Mouse (Mus musculus) adrenal gland, postnatal 36 days (tissue): Measurements from ENCODE around the gene Piezo1. TPM values are rescaled to one million over a fixed set of nuclear protein-coding genes. Genes with fewer than 3 reads are reported as not detected.

Source experiments
- DNase-seq, 2 experiments: peaks; one replicate each; pipeline ENCODE4 v3.0.0; 2021; ENCODE audit warnings: mixed read lengths in 1 of 2
- total RNA-seq, 2 experiments: library from RNA; stranded (reverse); gene quantifications; 2 replicates each; pipeline ENCODE4 v1.2.3; 2021

The Piezo1 gene
- total RNA-seq, 2 experiments from 2014 or later: 19.5 to 24.7 TPM

DNA sequence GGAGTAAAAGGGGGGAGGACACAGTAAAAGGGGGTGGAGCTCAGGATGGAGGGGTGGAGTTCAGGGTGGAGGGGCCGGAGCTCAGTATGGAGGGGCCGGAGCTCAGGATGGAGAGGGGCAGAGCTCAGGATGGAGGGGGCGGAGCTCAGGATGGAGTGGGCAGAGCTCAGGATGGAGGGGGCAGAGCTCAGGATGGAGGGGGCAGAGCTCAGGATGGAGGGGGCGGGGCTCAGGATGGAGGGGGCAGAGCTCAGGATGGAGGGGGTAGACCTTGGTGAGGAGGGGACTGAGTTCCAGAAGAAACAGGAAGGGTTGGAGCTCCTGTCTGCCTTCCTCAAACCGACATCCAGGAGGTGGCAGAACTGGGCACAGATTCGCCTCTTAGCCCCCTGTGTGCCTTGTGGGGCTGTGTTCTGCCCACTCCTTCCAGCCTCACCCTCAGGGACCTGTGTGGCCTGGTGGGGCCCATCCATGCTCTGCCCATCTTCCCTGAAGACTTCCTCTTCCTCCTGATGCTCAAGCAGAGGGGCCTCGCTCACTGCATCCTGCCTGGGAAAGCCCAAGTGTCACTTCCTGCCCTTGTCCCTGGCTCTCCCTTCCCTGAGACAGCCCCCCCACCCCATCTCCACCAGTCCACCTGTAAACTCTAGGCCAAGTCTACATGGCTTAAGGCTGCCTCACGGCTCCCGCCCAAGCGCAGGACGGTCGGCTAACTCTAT lies 54.0 kb downstream of the Piezo1 start:
- DNase-seq: peak; percentile 34 to 62

DNA sequence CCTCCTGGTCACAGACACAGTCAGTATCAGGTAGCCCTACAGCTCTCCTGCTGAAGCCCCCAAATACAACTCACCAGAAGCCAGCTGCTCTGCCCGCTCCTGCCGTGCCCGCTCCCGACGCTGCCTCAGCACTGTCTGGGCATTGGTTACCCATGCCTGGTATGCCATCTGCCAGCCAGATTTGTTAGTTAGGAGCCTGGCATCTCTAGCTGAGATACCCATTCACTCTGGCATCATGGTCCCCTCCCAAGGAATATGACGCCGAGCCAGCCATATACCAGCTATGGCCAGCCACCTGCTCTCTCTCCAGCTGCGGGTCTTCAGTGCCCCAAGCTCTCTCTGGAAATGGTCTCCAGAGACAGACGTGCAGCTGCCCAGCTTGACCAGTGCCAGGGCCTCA lies 62.7 kb downstream of the Piezo1 start:
- DNase-seq: no peak

DNA sequence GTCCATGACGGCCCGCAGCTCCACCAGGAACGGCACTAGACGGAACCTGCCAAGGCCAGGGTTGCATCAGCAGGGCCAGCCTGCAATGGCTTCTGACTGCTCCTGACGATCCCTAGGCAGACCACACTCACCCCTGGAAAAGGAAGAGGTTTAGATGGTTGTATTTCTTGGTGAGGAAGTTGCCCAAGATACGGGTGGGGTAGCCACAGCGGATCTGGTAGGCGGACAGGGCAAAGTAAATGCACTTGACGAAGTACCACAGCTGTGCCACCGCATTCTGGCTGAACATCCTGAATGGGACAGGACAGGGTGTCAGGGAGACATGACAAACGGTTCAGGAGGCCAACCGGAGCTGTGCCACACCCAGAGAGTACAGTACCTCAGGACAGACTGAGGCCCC lies 66.3 kb downstream of the Piezo1 start:
- no peak for DNase-seq

DNA sequence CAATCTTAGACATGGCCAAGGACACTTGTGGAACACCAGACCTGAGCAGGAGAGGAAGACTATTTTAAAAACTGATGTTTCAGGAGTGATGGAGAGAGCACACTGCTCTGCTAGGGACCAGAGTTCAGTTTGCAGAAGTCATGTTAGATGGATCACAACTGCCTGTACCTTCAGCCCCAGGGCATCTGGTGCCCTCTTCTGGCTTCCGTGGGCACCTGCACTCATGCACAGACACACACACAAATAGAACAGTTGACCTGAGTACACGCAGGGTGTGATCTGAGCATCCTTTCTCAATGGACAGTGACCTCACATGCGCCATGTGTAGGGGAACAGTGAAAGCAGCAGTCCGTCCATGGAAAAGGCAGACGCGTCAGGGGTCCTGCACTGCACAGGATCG lies 67.3 kb downstream of the Piezo1 start:
- no peak for DNase-seq

DNA sequence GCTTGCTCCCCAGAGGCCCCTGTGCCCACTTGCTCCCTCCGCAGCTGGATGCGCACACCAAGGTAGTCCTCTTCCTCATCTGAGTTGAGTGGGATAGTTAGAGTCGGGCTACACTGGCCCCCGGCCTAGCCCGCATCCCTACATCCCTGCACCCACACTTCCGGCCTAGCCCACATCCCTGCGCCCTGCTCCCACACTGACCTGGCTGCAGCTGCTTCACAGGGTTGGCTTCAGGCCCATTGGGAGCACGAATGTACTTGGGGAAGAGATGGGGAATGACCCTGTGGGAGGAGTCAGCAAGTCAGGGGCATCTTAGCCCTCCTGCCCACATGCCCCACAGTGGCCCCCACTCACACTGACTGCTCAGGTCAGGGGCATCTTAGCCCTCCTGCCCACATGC lies 68.7 kb downstream of the Piezo1 start:
- no peak for DNase-seq

DNA sequence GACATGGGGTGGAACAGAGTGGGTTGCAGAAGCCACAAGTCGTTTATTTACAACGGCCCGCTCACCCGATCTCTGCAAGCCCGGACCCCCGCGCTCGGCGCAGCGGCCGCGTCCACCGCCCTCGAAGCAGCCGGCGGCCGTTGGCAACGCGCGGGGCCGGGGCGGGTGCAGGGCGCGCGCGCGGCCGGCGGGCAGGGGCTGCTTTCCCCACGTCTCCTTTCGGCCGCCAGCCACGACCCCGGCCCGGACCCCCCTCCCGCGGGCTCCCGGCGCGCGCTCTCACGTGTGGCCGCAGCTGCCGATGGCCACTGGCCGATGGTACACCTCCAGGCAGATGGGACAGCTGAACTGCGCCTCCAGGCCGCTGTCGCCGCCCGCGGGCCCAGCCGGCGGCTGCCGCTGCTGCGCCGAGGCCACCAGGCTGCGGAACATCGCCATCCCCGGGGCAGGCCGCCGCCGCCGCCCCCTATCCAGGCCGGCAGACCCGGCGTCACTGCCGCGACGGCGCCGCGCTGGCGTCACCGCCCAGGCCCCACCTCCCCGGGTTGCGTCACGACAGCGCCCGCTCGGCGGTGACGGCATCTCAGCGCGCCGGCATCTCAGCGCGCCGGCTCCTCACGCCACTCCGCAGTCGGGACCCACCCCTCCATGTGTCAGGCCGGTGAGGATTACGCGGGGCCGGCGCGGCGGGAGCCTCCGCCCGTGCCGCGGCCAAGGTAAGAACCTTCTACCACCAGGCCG lies 75.4 kb downstream of the Piezo1 start, which contains the start of the genes Rnf166 and Ctu2:
Rnf166 (minus strand) TSS at position 485 of the 741 bp plus-strand sequence.
Ctu2 (plus strand) TSS at position 564 of the 741 bp plus-strand sequence.
- DNase-seq: peak; percentile 94 to 96

DNA sequence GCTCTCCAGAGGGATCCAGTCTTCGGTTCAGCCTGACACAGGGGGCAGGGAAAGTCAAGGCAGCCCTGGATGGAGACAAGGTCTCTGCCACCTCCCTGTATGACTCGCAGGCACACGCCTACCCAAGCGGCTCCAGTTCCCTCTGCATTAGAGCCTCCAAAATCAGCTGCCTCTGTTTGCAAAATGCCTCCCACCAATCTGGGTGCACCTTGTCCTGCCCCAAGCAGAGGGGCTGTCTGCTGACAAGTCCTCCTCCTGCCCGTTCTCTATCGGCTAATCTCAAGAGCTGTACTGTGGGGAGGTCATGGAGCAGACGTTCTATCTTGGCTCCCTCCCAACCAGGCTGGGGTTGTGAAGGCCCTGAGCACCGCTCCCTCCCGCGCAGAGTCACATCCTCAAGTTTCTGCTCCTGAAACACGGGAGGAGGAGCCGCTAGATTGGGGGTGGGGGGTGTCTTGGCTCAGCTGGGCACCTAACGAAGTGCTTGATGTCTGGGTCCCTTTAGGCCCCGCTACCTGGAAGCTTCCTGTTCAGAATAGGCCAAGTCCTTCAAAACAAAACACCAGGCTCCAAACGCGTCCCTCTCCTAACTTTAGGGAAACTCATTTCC lies 76.1 kb downstream of the Piezo1 start:
- peak; percentile 74 to 78 for DNase-seq

DNA sequence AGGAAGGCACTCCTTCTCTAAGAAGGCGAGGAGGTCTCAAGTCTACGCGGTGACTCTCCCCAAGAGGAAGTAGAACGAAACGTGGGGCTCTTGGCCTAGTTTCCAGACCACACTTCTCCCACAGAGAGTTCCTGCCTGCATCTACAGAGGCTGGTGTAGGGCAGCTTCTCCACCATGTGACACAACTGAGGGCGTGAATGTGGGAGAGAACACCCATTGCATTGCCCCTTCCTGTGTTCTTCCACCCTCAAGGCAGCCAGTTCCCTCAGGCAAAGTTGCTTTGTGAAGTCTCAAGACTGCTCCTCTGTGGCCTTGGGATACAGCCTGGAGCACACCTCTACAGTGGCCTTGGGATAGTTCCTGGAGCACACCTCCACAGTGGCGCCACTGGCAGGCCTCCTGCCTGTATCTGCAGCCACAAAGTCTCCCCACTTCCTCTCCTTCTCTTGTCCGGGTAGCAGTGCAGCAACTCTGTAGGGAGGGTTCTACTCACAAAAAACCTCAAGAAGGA lies 77.2 kb downstream of the Piezo1 start:
- DNase-seq: no peak

DNA sequence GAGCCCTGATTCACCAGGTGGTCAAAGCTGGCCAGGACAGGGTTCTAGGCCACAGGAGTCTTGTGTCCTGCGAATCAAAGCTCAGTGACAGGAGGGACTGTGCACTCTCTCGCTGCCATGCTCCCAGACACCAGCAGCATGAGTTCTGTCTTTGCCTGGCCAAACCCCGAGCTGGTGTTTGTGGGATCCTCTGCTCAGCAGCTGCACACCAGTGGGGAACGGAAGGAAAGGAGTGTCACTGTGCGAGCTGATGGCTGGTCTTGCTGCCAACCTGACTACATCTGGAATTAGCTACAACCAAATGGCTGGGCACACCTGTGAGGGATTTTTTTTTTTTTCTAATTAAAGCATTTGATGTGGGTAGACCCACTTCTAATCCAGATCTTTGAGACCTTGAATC lies 80.4 kb downstream of the Piezo1 start:
- no peak for DNase-seq

DNA sequence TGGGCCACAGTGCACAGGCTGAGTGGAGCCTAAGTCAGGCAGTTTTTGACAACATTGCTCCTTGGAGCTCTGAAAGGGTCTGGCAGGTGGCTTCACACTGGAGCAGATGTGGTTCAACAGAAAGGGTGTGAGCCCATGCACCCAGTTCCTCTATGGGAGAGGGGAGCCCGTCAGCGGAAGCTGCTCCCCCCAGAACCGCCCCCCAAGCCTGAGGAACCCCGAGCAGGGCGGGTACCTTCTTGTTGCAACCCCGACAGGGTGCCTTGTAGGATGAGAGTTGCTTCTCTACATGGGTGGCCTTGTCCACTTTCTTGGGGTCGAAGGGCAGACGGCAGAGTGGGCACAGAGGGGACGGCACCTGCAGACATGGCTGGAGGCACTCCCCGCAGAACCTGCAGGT lies 81.2 kb downstream of the Piezo1 start:
- no peak for DNase-seq

DNA sequence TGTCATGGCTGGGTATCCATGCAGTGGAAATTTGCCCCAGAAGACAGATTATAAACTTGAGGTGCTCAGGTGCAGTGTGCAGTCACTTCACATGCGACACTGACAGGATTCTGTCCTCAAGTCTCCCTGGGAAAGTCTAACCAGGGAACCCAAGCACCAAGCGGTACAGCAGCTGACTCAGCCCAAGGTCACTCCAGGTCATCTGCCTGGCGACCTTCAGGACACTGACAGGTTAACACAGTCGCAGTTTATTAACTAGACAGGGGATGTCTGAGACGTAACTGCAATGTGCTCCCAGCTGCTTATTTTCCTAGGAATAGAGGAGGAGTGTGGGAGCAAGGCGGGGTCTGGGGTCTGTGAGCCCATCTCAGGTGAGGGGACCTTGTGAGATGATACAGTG lies 81.7 kb downstream of the Piezo1 start:
- no peak for DNase-seq

DNA sequence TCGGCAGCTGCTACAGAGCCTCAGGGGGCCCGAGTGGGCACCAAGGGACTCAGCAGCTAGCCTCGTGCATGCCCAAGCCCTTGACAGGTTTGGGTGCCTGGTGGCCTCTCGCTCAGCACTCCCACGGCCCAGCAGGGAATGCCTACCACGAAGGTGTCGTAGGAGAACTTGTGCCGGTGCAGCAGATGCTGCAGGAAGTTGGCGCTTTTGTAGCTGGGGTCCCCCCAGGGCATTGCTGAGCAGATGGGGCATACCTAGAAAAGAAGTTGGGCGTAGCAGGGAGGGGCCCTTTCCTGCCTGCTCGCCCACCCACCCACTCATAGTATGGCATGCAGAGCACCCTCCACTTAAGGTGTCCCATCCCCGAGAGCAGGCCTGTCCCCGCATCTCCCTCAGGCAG lies 83.3 kb downstream of the Piezo1 start:
- no peak for DNase-seq

DNA sequence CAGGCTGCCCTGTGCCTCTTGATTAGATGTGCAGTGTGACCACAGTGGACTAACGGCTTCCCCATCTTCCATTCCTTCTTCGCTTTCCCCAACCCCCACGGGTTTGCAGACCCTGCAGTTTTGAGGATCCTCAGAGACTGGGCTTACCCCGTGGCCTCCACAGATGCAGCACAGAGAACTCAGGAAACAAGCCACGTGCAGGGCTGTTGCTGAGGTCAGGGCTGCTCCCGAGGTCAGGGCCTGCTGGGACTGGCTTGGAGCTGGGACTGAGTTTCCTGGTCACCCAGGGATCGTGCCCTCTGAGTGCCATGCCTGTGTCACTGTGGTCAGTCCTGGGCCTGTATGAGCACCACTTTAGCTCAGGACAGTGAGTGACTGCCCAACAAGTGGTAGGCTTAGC lies 86.1 kb downstream of the Piezo1 start:
- DNase-seq: peak in 1 of 2 experiments; percentile 60

DNA sequence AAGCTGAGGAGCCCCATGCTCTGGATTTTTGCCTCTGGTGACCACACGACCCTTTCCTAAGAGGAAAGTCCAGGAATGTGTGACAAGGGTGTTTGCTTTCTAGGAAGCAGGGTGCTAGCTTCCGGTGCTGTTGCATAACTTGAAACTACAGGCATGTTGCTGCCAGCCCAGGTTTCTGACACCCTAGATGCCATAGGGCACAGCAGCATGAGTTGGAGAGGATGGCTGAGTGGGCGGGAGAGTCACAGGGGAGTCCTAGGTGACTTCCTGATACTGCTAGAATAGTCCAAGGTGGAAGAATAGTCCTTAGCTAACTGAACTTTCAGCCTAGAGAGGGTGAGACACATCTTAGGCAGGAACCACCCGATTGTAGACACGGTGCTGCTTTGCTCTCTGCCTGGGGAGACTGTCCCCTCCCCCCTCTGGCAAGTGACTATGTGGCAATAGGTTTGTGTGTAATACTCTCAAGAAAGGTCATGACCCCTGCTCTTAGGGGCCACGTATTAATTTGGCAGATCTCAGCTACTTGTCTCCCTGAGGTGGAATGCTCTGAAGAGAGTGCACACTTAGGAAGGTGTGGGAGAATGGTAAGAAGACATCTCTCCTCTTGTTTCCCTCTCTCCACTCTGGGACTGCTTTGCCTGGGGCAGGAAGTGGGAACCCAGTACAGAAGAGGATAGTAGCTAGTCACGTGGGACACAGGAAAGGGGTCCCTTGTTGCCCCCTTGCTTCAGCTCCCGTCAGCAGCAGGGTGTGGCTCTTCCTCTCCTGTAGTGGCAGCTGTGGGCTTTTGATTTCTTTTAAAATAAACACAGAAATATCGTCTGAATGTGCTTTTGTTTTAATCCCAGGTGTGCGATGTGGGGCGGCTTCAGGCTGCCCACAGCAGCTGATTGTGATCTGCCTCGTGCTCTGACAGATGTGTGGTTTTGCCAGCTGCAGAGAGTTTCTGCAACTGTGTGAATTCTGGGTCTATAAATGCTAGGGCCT lies 87.2 kb downstream of the Piezo1 start:
- DNase-seq: no peak

DNA sequence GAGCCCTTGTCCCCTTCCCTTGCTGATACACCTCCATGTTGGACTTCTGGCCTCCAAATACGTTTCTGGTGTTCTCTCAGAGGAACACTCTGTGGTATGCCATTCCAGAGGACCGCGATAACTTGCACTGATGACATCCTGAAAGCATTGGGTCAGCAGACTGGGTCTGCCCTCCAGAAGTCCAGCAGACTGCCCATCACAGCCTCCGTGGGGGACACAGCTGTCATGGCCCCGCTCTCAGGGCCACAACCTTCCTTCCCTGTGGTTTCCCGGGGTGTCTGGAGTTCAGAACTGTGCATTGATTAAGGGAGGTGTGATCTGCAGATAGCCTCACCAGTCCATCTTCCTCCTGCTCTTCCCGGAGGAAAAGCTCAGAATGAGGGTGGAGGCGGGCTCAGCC lies 88.6 kb downstream of the Piezo1 start:
- DNase-seq: no peak

DNA sequence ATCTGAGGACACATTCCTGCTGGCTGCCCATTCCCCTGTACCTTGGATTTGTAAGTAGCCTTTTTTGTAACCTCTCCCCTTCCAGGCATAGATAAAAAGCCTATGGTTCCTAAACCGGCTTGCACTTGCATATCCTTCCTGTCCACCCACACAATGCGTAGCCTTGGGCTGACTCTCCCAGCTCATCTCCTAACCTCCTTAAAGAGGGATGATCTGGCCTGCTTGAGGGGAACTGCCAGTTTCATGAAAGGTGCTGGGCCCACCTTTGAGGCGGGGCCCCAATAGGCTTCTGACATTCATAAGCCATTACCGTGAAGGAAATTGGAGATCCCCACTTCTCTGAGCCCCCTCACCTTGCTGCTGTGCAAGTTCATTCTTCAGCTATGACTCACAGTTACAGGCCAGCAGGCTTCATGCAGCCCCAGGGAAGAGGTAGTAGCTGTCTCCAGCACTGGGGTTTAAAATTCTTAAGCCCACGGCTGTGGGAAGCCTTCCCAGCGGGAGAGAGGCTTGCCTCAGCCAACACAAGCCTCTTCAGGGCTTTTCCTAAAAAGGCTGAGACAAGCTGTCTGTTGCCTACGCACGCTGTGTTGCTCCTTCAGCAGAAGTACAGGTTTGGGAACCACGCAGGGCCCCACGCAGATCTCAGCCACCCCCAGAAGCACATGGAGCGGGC lies 89.5 kb downstream of the Piezo1 start:
- no peak for DNase-seq

DNA sequence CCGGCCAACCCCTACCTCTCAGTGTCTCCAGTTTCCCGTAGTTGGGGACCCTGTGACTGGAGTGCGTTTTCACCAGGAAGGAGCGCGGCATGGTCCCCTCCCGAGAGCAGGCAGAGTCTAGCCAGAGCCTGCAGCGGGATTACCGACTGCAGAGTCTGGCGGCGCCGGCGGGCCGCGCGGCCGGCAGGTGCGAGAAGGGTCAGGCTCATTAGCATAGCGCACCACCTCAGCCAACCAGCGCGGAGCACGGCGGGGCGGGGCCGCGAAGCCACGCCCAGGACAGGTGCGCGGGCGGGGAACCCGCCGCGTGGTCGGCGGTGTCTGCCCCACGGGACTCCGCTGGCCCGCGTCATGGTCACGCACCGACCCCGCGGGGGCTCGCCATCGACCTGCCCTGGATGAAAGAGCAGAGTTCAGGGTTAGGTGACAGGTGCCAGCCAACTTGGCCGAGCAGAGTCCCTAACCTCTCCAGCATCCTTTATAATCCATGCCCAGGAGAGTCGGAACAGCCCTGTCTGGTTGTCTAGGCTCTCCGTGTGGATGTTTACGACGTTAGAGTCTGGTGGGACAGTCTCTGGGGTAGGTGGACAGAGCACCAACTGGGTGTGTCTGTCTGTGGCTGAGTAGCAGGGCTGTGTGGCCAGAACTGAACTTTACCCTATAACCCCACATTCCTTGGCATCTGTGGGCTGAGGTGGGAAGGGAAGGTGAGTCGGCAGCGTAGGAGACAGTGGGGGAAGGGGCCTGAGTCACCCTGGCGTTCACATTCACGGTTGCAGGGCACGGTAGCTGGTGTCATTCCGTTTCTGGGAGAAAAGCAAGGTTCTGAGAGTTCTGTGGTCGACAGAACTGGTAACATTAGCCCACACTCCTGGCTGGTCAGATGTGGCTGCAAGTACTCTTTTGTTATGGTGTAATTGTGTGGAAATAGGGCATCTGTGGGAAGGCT lies 90.3 kb downstream of the Piezo1 start, which contains the start of gene Snai3:
Snai3 (minus strand) TSS at position 210 of the 949 bp plus-strand sequence.
- peak; percentile 50 to 68 for DNase-seq

DNA sequence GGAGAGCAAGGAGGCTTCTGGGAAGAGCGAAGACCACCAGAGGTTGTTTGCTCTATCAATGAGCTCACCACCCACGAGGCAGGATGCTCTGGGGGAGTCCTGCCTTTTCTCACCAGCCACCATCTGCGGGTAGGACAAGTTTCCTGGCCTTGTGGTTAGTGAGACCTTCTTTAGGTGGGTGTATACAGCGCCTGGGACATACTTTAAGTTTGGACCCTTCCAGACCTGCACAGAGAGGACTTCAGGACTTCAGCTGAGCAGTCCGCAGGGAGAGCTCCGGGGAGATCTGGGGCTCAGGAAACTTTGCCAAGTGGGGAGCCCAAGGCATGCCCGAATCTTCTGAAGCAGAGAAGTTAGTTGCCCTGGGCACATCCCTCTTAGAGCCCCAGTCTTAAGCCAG lies 91.1 kb downstream of the Piezo1 start:
- DNase-seq: no peak

DNA sequence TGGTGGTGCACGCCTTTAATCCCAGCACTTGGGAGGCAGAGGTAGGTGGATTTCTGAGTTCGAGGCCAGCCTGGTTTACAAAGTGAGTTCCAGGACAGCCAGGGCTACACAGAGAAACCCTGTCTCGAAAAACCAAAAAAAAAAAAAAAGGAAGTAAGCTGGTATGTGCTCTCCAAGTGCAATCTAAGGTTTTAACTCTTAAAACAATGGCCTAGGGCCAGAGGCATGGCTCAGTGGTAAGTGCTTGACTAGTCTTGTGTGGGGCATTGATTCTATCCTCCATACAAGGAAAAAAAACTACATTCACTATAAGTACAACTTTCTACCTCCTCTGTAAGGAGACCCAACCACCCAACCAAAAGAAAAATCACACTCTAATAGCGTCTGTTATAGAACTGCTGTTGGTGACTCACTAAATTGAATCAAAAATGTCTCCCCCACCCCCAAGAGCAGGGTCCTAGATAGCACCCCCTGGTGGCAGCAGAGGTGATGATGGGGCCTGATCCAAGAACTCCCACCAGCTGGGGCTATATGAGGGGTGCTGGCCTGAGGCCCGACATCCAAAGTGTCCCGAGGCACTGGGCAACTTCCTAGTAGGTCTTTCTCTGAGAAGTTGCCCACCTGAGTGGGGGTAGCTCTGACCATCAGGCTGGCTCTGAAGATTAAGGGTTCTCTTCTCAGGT lies 91.8 kb downstream of the Piezo1 start:
- no peak for DNase-seq
